Mouse (Mus musculus) hindbrain, embryonic 15.5 days (tissue): ENCODE results near the gene Rhoj. TPM values are rescaled to one million over a fixed set of nuclear protein-coding genes. Genes with fewer than 3 reads are reported as not detected.
A peak's percentile ranks its signal among the peaks of the same experiment; 100 is the strongest.

Experiments used
- ATAC-seq: fragments of 200-750 bp; cut with Nextera tagmentation; 2 replicates; pipeline ENCODE4 v1.8.0; 2017; ENCODE audit warnings: low read depth, moderate number of reproducible peaks, moderate TSS enrichment; ENCODE audit not compliant: low FRiP score
- H3K27ac ChIP-seq: fragments of 300-500 bp; sonication (generic); replicated peaks from 2 replicates; pipeline ENCODE4 v1.5.1; 2015; ENCODE audit warnings: mild to moderate bottlenecking, inconsistent platforms
- H3K27me3 ChIP-seq: fragments of 300-500 bp; sonication (generic); 2 replicates; pipeline ENCODE4 v1.6.1; 2015; ENCODE audit warnings: control low read depth, inconsistent platforms
- H3K36me3 ChIP-seq: fragments of 300-500 bp; sonication (generic); 2 replicates; pipeline ENCODE4 v1.6.1; 2015; ENCODE audit warnings: control low read depth, inconsistent platforms
- H3K4me1 ChIP-seq: fragments of 300-500 bp; sonication (generic); replicated peaks from 2 replicates; pipeline ENCODE4 v1.6.1; 2015; ENCODE audit warnings: control low read depth, inconsistent platforms
- H3K4me2 ChIP-seq: fragments of 300-500 bp; sonication (generic); 2 replicates; pipeline ENCODE4 v1.6.1; 2015; ENCODE audit warnings: moderate library complexity, mild to moderate bottlenecking, inconsistent platforms
- H3K4me3 ChIP-seq: fragments of 300-500 bp; sonication (generic); 2 replicates; pipeline ENCODE4 v1.5.1; 2015; ENCODE audit warnings: mild to moderate bottlenecking, inconsistent platforms
- H3K9ac ChIP-seq: fragments of 300-500 bp; sonication (generic); 2 replicates; pipeline ENCODE4 v1.6.1; 2015; ENCODE audit warnings: inconsistent platforms
- H3K9me3 ChIP-seq: fragments of 300-500 bp; sonication (generic); 2 replicates; pipeline ENCODE4 v1.6.1; 2016; ENCODE audit warnings: control low read depth, inconsistent platforms
- WGBS: fragments of 180-500 bp; shearing (Covaris S2); methylation state at CpG from one replicate; pipeline ENCODE4 v1.1.7; 2015; 5-methylcytosine and 5-hydroxymethylcytosine counted together
- polyA plus RNA-seq: library from polyadenylated mRNA; unstranded; fragments of >200 nt; fragmentation: Nextera tagmentation; extraction: Ambion mirVana; gene quantifications from 2 replicates; pipeline ENCODE4 v1.2.1, GENCODE M21; 2015

Gene Rhoj
- polyA plus RNA-seq, 1 experiment from 2014 or later = 22.8 TPM

DNA sequence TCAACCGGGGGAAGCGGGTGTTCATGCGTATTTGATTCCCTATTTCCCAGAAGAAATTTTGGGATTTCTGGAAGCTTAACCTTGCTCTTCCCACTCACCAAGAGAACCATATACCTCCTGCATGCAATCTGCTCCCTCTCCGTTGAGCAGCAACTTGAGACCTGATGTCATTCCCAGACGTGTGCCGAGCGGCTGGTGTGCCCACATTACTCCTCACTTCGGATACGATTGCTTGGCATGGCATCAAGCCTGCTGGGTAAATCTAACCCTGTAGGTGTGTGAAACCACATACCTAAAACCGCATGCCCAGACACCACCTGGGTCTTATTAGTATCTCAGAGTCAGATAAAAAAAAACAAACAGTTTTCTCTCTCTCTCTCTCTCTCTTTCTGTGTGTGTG is 66.3 kb downstream of the Rhoj start:
- WGBS = 87% methylated on average over 10 of the region's 10 CpGs
- H3K36me3 ChIP-seq = no peaks in the 10 kb centered on the region
- no peak overlapping the region for H3K27ac ChIP-seq
- no peaks in the 10 kb centered on the region for H3K4me1 ChIP-seq
- no peak overlapping the region for H3K4me3 ChIP-seq
- no peaks in the 10 kb centered on the region for H3K9me3 ChIP-seq
- no peak overlapping the region for H3K4me2 ChIP-seq
- no peak for ATAC-seq
- H3K27me3 ChIP-seq = no peaks in the 10 kb centered on the region
- H3K9ac ChIP-seq = no peak overlapping the region

- Histone ChIP-seq H3K27ac (no peak overlapping the region), H3K4me2 (no peak overlapping the region), H3K27me3 (no peaks in the 10 kb centered on the region), H3K4me1 (no peaks in the 10 kb centered on the region), H3K4me3 (no peak overlapping the region), H3K9me3 (no peaks in the 10 kb centered on the region), H3K36me3 (no peaks in the 10 kb centered on the region), H3K9ac (no peak overlapping the region)
- 70% methylated on average over 12 of the region's 12 CpGs for WGBS
- ATAC-seq = no peak
Observed at GRCm38 (mm10) chr12:75375060-75375459, 66.9 kb downstream of the Rhoj start.

- Histone ChIP-seq H3K4me3 (no peak overlapping the region), H3K9me3 (no peaks in the 10 kb centered on the region), H3K27me3 (no peaks in the 10 kb centered on the region), H3K27ac (no peak overlapping the region), H3K36me3 (no peaks in the 10 kb centered on the region), H3K9ac (no peak overlapping the region), H3K4me1 (no peaks in the 10 kb centered on the region), H3K4me2 (no peak overlapping the region)
- ATAC-seq = no peak
- WGBS = 78% methylated on average over 6 of the region's 6 CpGs
Observed at GRCm38 (mm10) chr12:75376126-75376525, 68.0 kb downstream of the Rhoj start.

DNA sequence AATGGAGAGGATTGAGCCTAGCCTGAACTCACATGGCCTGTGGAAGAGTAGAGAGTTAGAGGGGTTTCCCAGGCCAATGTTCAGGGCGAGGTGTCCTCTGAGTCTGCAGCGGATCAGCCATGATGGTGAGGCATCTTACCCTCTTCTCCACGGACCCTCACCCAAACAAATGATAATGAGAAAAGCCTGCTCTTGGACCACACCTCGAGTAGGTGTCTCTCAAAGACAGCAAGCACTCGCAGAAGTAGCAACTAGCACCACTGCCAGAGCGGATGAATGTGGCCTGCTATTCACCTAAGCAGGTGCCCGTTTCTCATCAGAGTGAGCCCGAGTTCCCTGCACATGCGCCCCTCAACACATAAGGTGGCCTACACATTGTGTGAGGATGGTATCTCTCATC is 78.6 kb downstream of the Rhoj start:
- Histone ChIP-seq H3K9ac (no peak overlapping the region), H3K4me3 (no peak overlapping the region), H3K4me2 (no peak overlapping the region), H3K27me3 (no peaks in the 10 kb centered on the region), H3K4me1 (no peaks in the 10 kb centered on the region), H3K36me3 (no peaks in the 10 kb centered on the region), H3K27ac (no peak overlapping the region), H3K9me3 (no peaks in the 10 kb centered on the region)
- WGBS = 87% methylated on average over 9 of the region's 9 CpGs
- no peak for ATAC-seq

DNA sequence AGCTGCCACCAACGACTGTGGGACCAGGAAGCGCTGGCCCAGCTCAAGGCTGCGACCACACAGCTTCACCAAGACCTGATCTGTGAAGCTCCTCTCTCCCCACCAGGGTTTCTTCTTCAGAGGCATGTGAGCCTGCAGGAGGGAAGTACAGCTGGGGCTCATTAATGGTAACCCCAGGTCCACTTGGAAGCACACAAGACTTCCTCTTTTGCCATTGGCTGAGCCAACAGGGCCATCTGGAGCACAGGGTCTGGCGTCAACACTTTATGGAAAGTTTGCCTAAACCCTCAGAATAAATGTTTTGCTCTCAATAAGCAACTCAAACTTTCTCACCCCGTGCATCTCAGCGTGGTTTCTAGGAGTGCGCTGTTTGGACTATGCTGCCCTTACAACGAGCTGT is 79.0 kb downstream of the Rhoj start:
- Histone ChIP-seq H3K27ac (no peak overlapping the region), H3K9me3 (no peaks in the 10 kb centered on the region), H3K4me1 (no peaks in the 10 kb centered on the region), H3K27me3 (no peaks in the 10 kb centered on the region), H3K4me3 (no peak overlapping the region), H3K36me3 (no peaks in the 10 kb centered on the region), H3K9ac (no peak overlapping the region), H3K4me2 (no peak overlapping the region)
- 84% methylated on average over 8 of the region's 8 CpGs for WGBS
- no peak for ATAC-seq

DNA sequence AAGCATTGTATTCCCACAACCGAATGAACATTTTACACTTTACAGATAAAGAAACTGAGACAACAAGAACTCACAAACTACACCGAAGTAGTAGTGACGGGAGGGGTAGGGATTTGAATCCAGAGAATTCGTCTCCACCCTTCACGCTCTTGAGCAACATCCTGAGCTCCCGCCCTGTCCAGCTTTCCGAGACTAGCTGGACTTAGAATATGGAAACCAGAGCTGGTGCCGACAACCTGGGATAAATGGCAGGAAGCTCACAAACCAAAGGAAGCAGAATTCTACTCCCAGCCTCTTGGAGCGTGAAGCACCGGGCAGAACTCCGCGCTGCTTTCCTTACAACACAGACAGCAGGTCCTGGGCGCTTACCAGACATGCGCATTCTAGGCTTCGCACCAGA is 79.7 kb downstream of the Rhoj start:
- Histone ChIP-seq H3K4me1 (no peaks in the 10 kb centered on the region), H3K9ac (no peak overlapping the region), H3K4me3 (no peak overlapping the region), H3K9me3 (no peaks in the 10 kb centered on the region), H3K27ac (no peak overlapping the region), H3K4me2 (no peak overlapping the region), H3K36me3 (no peaks in the 10 kb centered on the region), H3K27me3 (no peaks in the 10 kb centered on the region)
- ATAC-seq = no peak
- WGBS = 93% methylated on average over 15 of the region's 15 CpGs

- no peaks in the 10 kb centered on the region for H3K27me3 ChIP-seq
- H3K9me3 ChIP-seq = no peaks in the 10 kb centered on the region
- H3K4me3 ChIP-seq = no peak overlapping the region
- H3K4me1 ChIP-seq = no peaks in the 10 kb centered on the region
- H3K4me2 ChIP-seq = no peak overlapping the region
- H3K27ac ChIP-seq = no peak overlapping the region
- WGBS = 93% methylated on average over 9 of the region's 9 CpGs
- no peak for ATAC-seq
- H3K36me3 ChIP-seq = no peaks in the 10 kb centered on the region
- no peak overlapping the region for H3K9ac ChIP-seq
Observed at GRCm38 (mm10) chr12:75388521-75388920, 80.4 kb downstream of the Rhoj start.

DNA sequence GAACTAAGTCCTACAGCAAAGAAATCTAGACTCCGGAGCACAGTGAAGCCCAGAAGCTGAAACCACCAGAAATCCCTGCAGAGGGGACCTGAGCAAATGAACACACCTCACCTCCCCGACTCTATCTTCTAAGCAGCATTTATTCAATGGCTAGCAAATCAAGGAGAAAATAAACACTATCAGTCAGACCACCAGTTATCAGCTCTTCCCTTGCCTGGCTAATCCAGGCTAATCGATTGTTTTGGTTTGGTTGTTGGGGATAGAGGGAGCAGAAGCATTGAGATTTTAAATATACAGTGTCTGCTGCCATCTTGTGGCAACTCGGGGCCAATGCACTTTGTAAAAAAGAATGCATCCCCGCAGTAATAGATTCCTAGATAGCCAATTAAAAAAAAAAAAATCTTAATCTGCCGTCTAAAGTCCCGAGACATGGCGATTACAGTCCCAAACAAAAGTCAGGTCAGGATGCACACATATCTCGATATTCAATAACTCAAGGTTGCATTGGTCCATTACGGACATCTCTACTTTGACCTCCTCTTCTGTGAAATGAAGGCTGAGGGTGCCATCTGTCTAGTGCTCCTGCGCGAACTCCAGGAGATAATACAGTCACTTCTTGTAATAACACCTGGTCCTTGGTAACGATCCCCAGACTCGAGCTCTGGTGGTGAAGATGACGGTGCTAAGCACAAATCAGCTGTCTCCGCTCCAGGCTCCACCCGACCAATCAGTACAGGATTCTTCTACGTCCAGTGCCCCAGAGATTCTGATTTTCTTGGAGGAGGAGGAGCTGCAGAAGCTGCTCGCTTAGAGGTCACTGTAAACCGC is 81.4 kb downstream of the Rhoj start:
- 38% methylated on average over 20 of the region's 20 CpGs for WGBS
- Histone ChIP-seq H3K27ac (no peak overlapping the region), H3K9me3 (no peaks in the 10 kb centered on the region), H3K4me1 (no peaks in the 10 kb centered on the region), H3K27me3 (no peaks in the 10 kb centered on the region), H3K36me3 (no peaks in the 10 kb centered on the region), H3K4me3 (peak overlapping the region; percentile 23), H3K4me2 (peak overlapping the region; percentile 48), H3K9ac (no peak overlapping the region)
- ATAC-seq = peak; percentile 69

DNA sequence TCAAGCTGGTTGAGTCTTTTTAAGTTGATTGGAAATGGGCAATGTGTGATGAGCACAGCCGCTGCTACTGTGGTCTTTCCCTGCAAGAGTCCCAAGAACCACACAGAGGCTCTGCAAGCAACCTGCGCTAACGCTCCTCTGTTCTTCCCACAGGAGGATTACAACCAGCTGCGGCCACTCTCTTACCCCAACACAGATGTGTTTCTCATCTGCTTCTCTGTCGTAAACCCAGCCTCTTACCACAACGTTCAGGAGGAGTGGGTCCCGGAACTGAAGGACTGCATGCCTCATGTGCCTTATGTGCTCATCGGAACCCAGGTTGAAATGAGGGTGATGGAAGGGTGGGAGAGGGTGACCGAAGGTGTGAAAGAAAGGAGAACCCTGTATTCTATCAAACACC is 83.4 kb downstream of the Rhoj start:
- no peak overlapping the region for H3K27ac ChIP-seq
- no peak for ATAC-seq
- WGBS = 89% methylated on average over 9 of the region's 9 CpGs
- no peak overlapping the region for H3K4me2 ChIP-seq
- no peaks in the 10 kb centered on the region for H3K36me3 ChIP-seq
- H3K4me1 ChIP-seq = no peaks in the 10 kb centered on the region
- no peak overlapping the region for H3K4me3 ChIP-seq
- H3K27me3 ChIP-seq = no peaks in the 10 kb centered on the region
- H3K9ac ChIP-seq = no peak overlapping the region
- H3K9me3 ChIP-seq = no peaks in the 10 kb centered on the region

- WGBS = 86% methylated on average over 20 of the region's 20 CpGs
- H3K9ac ChIP-seq = no peak overlapping the region
- no peak overlapping the region for H3K27ac ChIP-seq
- no peaks in the 10 kb centered on the region for H3K9me3 ChIP-seq
- no peaks in the 10 kb centered on the region for H3K36me3 ChIP-seq
- H3K27me3 ChIP-seq = no peaks in the 10 kb centered on the region
- H3K4me3 ChIP-seq = no peak overlapping the region
- H3K4me1 ChIP-seq = no peaks in the 10 kb centered on the region
- no peak overlapping the region for H3K4me2 ChIP-seq
- ATAC-seq = no peak
Observed at GRCm38 (mm10) chr12:75394011-75394773, 86.1 kb downstream of the Rhoj start.

GRCm38 (mm10) chr12:75396616-75397015 is 88.5 kb downstream of the Rhoj start:
- H3K4me3 ChIP-seq = no peak overlapping the region
- H3K4me2 ChIP-seq = no peak overlapping the region
- no peak overlapping the region for H3K9ac ChIP-seq
- no peaks in the 10 kb centered on the region for H3K9me3 ChIP-seq
- ATAC-seq = no peak
- H3K27ac ChIP-seq = no peak overlapping the region
- WGBS = 67% methylated on average over 3 of the region's 3 CpGs
- no peaks in the 10 kb centered on the region for H3K27me3 ChIP-seq
- H3K4me1 ChIP-seq = no peaks in the 10 kb centered on the region
- no peaks in the 10 kb centered on the region for H3K36me3 ChIP-seq

GRCm38 (mm10) chr12:75397077-75397476 is 89.0 kb downstream of the Rhoj start:
- 61% methylated on average over 7 of the region's 7 CpGs for WGBS
- Histone ChIP-seq H3K9me3 (no peaks in the 10 kb centered on the region), H3K4me2 (no peak overlapping the region), H3K4me1 (no peaks in the 10 kb centered on the region), H3K27me3 (no peaks in the 10 kb centered on the region), H3K9ac (no peak overlapping the region), H3K36me3 (no peaks in the 10 kb centered on the region), H3K4me3 (no peak overlapping the region), H3K27ac (no peak overlapping the region)
- ATAC-seq = no peak
